Mouse (Mus musculus) adrenal gland, postnatal 25 days (tissue): Measurements from ENCODE around the gene Wdr37. TPM values are rescaled to one million over a fixed set of nuclear protein-coding genes. Genes with fewer than 3 reads are reported as not detected.

ENCODE experiments used
- microRNA-seq, 2 experiments: library from miRNA; unstranded; fragments of <30 nt; microRNA quantifications; one replicate each; pipeline ENCODE4 v1.2.0; 2021
- total RNA-seq: library from RNA; stranded (reverse); gene quantifications from 2 replicates; pipeline ENCODE4 v1.2.3, GENCODE M21; 2021

The Wdr37 gene
- total RNA-seq, 1 experiment from 2014 or later = 51.0 TPM

Small RNAs within 50 kb of the gene (microRNA-seq; reads per million reads assigned to microRNA genes)
- gene Gm22750 = 0 reads per million in 2 experiments

Other genes with a start within 250 kb of the Wdr37 start
- gene Idi1, start 13.6 kb upstream of the Wdr37 start, total RNA-seq = 258 and 343 TPM in 2 replicates
- gene Gm9745, start 76.3 kb upstream of the Wdr37 start, total RNA-seq = not detected in 2 replicates
- gene Idi2, start 81.0 kb upstream of the Wdr37 start, total RNA-seq = not detected in 2 replicates
- gene Gtpbp4, start 124.2 kb upstream of the Wdr37 start, total RNA-seq = 56.0 and 65.4 TPM in 2 replicates
- gene Larp4b, start 222.0 kb upstream of the Wdr37 start, total RNA-seq = 66.6 and 75.1 TPM in 2 replicates